Mouse (Mus musculus) kidney, adult 11 months (tissue): ENCODE results near the gene Blnk.

Experiments used
- DNase-seq: peaks from one replicate; pipeline ENCODE4 v3.0.0; 2022

The Blnk gene

DNA sequence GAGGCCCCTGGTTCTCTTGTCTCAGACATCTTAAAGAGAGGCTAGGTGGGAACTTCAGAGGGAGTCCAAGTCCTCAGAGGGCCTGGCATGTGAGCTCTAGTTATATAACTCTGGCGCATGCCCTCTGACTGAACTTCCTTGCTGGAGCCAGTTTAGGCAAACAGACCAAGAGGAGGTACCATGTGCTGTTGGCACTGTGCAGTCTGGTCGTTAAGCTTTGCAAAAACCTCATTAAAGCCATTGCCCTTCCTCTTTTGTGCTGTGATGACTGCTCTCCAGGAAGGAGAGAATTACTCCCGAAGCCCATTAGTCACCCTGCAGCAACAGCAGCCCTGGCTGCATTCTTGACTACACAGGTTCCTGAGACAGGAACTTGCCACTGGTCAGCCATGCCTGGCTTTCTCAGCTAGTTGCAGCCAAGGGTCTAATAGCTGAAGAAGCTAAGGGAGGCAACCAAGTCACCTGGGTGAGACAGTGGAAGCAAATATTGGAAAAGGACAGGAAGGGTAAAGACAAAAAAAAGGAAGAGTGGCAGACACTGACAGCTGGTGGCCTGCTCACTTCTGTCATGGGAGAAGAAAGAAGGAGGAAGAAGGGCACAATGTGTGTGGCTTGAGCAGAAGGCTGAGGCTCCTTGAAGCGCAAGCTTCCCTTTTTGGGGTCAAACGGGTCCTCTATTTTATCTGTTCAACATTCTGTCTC lies 4.3 kb upstream of the Blnk start:
- DNase-seq, result peak; percentile 86

- no peak for DNase-seq
These were observed 2.4 kb upstream of the Blnk start for GRCm38 (mm10) chr19:40996722-40997121.

DNA sequence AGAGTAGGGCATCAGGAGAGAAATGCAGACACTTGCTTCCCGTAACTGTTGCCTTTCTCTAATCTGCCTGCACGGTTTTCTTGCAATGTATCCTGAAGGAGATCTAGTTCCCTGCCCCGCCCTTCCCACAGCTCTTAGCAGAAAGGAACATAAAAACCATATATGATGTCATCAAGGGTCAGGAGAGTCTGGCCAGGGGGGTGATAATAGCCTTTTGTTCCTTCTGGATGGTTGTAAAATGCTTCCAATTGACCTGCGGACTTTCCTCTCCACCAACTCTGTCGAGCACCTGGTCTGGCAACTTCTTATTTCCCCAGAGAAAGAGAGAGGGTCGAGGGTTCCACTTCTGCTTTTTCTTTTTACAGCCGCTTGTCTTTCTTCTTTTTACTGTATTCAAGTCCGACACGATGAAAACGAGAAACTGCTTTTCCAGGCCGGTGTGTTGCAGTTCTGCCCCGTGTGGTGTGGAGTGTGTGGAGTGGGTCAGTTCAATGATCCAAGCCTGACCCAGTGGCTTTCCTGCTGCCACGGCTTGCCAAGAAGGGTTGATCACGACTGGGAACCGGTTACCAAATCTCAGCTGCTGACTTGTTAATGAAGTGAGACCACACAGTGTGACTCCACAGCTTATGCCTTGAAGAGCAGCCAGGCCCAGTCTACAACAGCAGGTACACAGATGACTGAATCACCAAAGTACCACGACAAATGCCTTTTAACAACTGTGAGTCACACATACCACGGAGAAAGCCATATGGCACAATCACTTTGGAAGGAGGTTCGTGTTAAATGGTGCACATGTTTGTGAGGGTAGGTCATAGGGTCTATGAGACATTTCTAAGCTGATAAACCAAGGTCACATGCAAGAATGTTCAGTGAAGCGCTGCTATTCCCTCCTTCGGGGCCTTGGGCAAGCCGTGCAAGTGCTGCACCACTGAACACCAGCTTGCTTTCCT lies 1.4 kb upstream of the Blnk start:
- peak; percentile 65 for DNase-seq

GRCm38 (mm10) chr19:40994911-40995310 lies 576 bp upstream of the Blnk start:
- no peak for DNase-seq

GRCm38 (mm10) chr19:40993356-40993755 lies 979 bp downstream of the Blnk start:
- DNase-seq, result no peak

DNA sequence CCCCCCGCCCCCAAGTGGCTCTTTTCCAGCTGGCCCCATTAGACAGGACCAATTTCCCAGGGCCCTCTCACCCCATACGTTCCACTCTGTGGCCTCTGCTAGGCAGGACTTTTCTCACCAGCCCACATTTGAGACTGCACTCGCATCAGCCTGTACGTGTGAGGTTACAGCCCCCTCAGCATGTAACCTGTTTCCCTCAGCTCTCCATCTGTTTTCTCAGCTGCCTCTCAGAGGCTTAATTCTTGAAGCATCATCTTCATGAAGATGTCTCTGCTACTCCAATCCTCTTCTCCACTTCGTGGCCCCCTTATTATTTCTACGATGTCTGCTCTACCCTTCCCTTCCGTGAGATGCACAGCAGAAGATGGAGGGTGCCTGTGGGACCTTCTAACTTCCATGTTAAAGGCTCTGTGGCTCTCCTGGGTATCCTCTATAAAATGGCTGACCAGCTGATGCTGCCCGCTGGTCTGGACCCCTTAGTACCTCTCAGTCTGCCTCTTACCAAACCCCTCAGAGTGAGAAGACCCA lies 1.8 kb downstream of the Blnk start:
- DNase-seq, result no peak

DNA sequence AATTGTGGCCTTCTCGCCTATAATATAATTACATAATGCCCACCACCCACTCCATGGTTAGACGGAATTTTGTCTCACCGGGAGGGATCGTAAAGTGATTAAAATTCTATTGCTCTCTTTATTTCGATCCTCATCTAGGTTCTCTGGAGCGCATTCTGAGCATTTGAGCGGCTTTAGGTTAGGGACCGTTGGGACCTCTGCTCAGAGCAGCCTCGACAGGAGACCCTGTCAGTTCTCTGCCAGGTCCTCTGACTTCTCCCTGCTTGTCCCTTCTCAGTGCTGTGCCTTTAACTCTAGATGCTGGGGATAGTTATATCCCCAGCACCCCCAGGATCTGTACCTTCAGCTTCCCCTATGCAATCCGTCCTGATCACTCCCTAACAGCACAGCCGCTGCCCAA lies 2.2 kb downstream of the Blnk start:
- DNase-seq, result no peak

GRCm38 (mm10) chr19:40991626-40992025 lies 2.7 kb downstream of the Blnk start:
- no peak for DNase-seq

DNA sequence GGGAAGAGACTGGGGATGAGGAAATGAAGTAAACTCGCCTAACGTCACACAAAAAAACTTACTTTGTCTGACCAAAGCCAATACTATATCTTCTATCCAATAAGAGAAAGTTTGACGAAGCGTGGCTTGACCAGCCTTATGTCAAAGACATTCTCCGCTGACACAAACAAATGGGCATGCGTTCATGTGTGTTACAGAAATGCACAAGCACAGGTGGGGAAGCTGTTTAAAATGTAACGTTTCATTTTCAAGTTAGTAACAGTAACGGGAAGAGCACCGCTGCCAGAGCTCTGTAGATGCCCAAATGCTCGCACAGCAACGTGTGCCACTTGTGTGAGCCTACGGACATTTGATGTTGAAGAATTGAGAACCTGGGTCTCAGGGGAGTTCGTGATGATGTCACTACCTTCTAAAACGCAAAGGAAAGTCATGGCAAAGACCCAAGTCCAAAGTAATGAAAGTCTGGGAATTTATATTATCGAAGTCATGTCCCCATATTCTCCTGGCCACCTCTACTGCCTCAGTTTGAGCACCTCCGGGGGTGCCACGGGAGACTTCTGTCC lies 3.5 kb downstream of the Blnk start:
- DNase-seq, result no peak

- DNase-seq, result no peak
These were observed 4.3 kb downstream of the Blnk start for GRCm38 (mm10) chr19:40989961-40990600.

DNA sequence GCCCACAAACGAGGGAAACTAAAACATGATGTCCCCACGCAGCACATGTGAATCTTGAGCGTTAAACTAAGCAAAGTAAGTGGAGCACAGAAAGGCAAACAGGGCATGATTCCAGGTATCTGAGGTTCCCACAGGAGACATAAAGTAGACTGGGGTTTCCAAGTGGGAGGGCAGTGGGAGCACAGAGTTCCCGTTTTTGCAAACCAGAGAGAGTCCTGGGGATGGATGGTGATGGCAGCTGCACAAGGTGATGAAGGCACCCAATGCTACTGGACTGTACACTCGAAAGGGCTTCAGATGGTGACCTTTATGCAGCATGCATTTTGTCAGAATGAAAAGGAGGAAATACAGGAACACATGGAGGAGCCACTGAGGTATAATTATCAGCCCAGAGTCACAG lies 5.5 kb downstream of the Blnk start:
- no peak for DNase-seq

DNA sequence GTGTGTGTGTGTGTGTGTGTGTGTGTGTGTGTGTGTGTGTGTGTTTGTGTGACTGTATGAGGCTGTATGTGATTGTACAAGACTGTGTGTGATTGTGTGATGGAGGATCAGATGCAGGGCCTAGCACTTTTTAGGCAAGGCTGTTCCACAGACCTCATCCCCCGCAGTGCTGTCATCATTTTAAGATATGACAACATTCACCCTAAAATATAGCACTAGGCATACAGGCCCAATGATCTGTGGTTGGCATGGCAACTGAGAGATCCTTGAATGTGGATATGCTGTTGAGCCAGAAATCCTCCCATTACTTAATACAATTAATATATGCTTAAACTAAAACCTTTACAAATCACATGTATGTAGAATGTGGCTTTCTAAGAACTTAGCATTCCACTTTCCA lies 9.8 kb downstream of the Blnk start:
- DNase-seq, result no peak

DNA sequence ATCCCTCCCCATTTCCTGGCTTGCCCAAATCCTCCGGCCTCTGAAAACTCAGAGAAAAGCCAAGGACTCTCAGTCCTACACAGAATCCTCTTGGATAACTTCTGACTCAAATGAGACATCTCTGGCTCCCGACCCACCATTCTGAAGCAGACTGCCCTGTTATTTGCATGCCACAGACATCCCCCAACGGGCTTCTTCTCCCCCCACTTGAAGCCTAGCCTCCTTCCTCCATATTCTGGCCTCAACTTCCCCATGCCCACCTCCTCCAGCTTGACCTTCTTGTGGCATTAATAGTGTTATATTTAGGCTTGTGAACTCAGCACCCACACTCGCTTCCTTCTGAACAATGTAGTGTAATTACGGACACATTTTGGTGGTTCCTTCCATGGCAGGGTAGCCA lies 13.7 kb downstream of the Blnk start:
- no peak for DNase-seq

- no peak for DNase-seq
These were observed 16.3 kb downstream of the Blnk start for GRCm38 (mm10) chr19:40978026-40978425.

- DNase-seq, result no peak
These were observed 17.1 kb downstream of the Blnk start for GRCm38 (mm10) chr19:40976946-40977917.

DNA sequence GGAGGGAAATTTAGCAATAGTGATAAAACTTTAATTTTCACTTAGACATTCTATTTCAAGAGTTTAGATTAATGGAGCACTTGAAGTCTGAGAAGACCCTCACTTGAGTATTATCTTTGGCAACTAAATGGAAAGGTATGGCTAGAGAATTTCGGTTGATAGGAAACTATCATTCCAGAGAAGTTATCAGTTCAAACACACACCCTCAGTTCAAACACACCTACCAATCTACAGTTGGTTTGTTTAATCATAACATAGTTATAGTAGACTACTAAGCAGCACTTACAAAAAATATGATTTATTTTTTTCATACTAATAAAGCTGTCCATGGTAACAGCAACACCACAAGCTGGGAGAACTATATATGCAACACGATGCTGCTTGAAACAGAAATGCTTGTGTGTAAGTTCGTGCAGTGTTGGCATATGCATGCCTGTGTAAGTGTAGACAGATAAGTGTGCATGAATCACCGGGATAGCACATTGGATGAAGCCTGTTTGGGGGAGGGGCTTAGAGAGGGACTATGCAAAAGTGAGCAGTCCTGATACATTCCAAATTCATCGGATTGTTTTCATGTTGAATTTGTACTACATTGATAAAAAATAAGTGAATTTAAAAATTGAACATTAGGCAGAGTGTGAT lies 22.9 kb downstream of the Blnk start:
- DNase-seq, result no peak

- no peak for DNase-seq
These were observed 23.6 kb downstream of the Blnk start for GRCm38 (mm10) chr19:40970775-40971174.

DNA sequence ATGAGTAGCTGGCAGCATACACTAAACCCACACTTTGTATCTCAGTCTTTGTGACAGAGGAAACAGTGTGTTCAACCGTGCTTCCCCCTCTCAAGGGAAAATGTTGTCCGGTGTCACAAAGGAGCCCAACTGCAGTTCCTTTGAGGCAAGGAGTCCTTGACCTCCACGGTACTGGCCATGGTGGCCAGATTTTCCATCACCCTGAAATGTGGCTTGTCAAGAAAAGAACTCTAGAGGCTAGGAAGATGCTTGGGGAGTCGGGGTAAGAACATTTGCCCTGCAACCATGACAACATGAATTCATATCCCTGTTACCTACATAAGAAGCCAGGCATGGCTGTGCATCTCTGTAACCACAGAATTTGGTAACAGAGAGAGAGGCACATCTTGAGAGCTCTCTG lies 24.0 kb downstream of the Blnk start:
- DNase-seq, result no peak

- DNase-seq, result no peak
These were observed 29.1 kb downstream of the Blnk start for GRCm38 (mm10) chr19:40964936-40965850.

- no peak for DNase-seq
These were observed 29.9 kb downstream of the Blnk start for GRCm38 (mm10) chr19:40964367-40964891.
